In genomic region chr6:4903325-4904054, GRCm38 (mm10) we compare ENCODE assay signal across 8 mouse cellular contexts. TPM values are rescaled to one million over a fixed set of nuclear protein-coding genes. Genes with fewer than 3 reads are reported as not detected.
DNase-seq lines count a peak whose midpoint lies in the region; ATAC-seq and TF ChIP-seq lines count a peak whose summit lies in the region.

No protein-coding gene starts in this region.

- under 1% methylated on average over 54 of the region's 77 CpGs for WGBS in forebrain, embryonic 14.5 days
- WGBS in lung, embryonic 15.5 days: 2% methylated on average over 55 of the region's 77 CpGs

- H3K36me3 ChIP-seq in forebrain, embryonic 14.5 days (ENCODE audit: control insufficient read depth, insufficient read depth, low read length): no peaks in the 10 kb centered on the region
- H3K36me3 ChIP-seq in lung, embryonic 15.5 days: no peaks in the 10 kb centered on the region

- peak; percentile 84 for ATAC-seq in forebrain, embryonic 14.5 days
- ATAC-seq in lung, embryonic 15.5 days (ENCODE audit: borderline replicate concordance, extremely low read depth, low FRiP score, low TSS enrichment): peak; percentile 67
- no peak for ATAC-seq in activated CD4-positive, CD25-positive, alpha-beta regulatory T cell, adult 4 months

- DNase-seq in R1 (ENCODE audit: low read depth, low spot score): peak; percentile 73
- DNase-seq in cerebellum, adult 11 months: peak; percentile 69
- peak; percentile 60 for DNase-seq in forebrain, embryonic 14.5 days (ENCODE audit: low spot score)
- DNase-seq in heart, postnatal 36 days: peak; percentile 47 to 59
- DNase-seq in layer of hippocampus, adult 2 months (ENCODE audit: low spot score in 2 of 2): peak; percentile 23 to 32
- DNase-seq in ovary, adult 18-20 months (ENCODE audit: low spot score): peak; percentile 19

- H3K9ac ChIP-seq in forebrain, embryonic 14.5 days (ENCODE audit: low read length): peak overlapping the region; percentile 98
- peak overlapping the region; percentile 83 for H3K9ac ChIP-seq in lung, embryonic 15.5 days

- H3K27ac ChIP-seq in forebrain, embryonic 14.5 days (ENCODE audit: low read depth, low read length): peak overlapping the region; percentile 96
- peak overlapping the region; percentile 97 for H3K27ac ChIP-seq in layer of hippocampus, adult 2 months
- H3K27ac ChIP-seq in lung, embryonic 15.5 days: peak overlapping the region; percentile 92

- TF ChIP-seq CTCF in layer of hippocampus, adult 2 months (conservative IDR thresholded peaks at IDR 0.05): no peak

- peaks cover 7% of the 10 kb centered on the region; the same call in 1 of the 2 replicates for H3K4me1 ChIP-seq in forebrain, embryonic 14.5 days (ENCODE audit: control insufficient read depth, insufficient read depth, low read length)
- H3K4me1 ChIP-seq in lung, embryonic 15.5 days: peaks cover 20% of the 10 kb centered on the region

- intact Hi-C loops in heart, postnatal 36 days (cut with DNase I): loop anchor here (5.0 to 10.0 kb wide), 3 partner anchors 209 to 481 kb away; partner anchors contain the start of genes Asb4 and Casd1

- peak overlapping the region; percentile 73 for H3K4me3 ChIP-seq in forebrain, embryonic 14.5 days (ENCODE audit: low read depth, low read length)
- peak overlapping the region; percentile 90 for H3K4me3 ChIP-seq in layer of hippocampus, adult 2 months
- peak overlapping the region; percentile 80 for H3K4me3 ChIP-seq in lung, embryonic 15.5 days

- no peaks in the 10 kb centered on the region for H3K27me3 ChIP-seq in forebrain, embryonic 14.5 days (replicated peaks; ENCODE audit: control insufficient read depth, insufficient read depth, low read length)
- no peaks in the 10 kb centered on the region for H3K27me3 ChIP-seq in lung, embryonic 15.5 days

- no peaks in the 10 kb centered on the region for H3K9me3 ChIP-seq in forebrain, embryonic 14.5 days (replicated peaks; ENCODE audit: control insufficient read depth, low read length)
- H3K9me3 ChIP-seq in lung, embryonic 15.5 days: no peaks in the 10 kb centered on the region

- H3K4me2 ChIP-seq in forebrain, embryonic 14.5 days (ENCODE audit: low read length): peak overlapping the region; percentile 75
- H3K4me2 ChIP-seq in lung, embryonic 15.5 days: peak overlapping the region; percentile 88

RNA-seq across cellular contexts. Expression of gene Ppp1r9a, which starts 0.8 kb away (rescaled TPM):
- 21.3 and 29.0 TPM in 2 replicates for polyA plus RNA-seq in forebrain, embryonic 14.5 days (2014; fragmentation: Nextera tagmentation; extraction: Ambion mirVana)
- 10 to 100 TPM; 12.1 to 13.3 TPM for total RNA-seq in heart, postnatal 36 days (2021)
- 100 to 1,000 TPM; 171 TPM for total RNA-seq in layer of hippocampus, adult 2 months (2021)
- 17.9 and 18.7 TPM in 2 replicates for polyA plus RNA-seq in lung, embryonic 15.5 days (2015; fragmentation: Nextera tagmentation; extraction: Ambion mirVana)
- polyA plus RNA-seq in activated CD4-positive, CD25-positive, alpha-beta regulatory T cell, adult 4 months (2017; shearing (Covaris generic)): under 1 TPM in 1 of 2 experiments, not detected in 1; 0.25 TPM

Comparison
In these comparisons a context has a peak if more than half of its experiments do, and no peak if none do; other contexts are left out.
1. DNase-seq: peak in every context shown above with its lines; median percentile 73 in R1; 69 in cerebellum, adult 11 months; 60 in forebrain, embryonic 14.5 days; 53 in heart, postnatal 36 days; 28 in layer of hippocampus, adult 2 months; 19 in ovary, adult 18-20 months.
2. RNA of gene Ppp1r9a, which starts 0.8 kb away (polyA plus RNA-seq): 21.3 to 29.0 TPM in forebrain, embryonic 14.5 days and 17.9 to 18.7 TPM in lung, embryonic 15.5 days; 0.25 TPM in activated CD4-positive, CD25-positive, alpha-beta regulatory T cell, adult 4 months; every median in the first group is over 10 times any median in the second.
3. Peak in every context shown above with its lines, with median percentiles within 50 percentile points of each other: H3K27ac ChIP-seq and H3K4me3 ChIP-seq.